Mouse (Mus musculus) kidney, embryonic 16.5 days (tissue): Measurements from ENCODE around the gene Bst2. TPM values are rescaled to one million over a fixed set of nuclear protein-coding genes. Genes with fewer than 3 reads are reported as not detected.

Source experiments
- ATAC-seq: fragments of 200-750 bp; cut with Nextera tagmentation; 2 replicates; pipeline ENCODE4 v1.8.0; 2017; ENCODE audit warnings: moderate TSS enrichment; ENCODE audit not compliant: low FRiP score, low TSS enrichment
- H3K27ac ChIP-seq: fragments of 300-500 bp; sonication (generic); 2 replicates; pipeline ENCODE4 v1.5.1; 2014; ENCODE audit warnings: low read length
- H3K27me3 ChIP-seq: fragments of 300-500 bp; sonication (generic); 2 replicates; pipeline ENCODE4 v1.6.1; 2014; ENCODE audit warnings: low read length, control low read depth, mixed read lengths; ENCODE audit not compliant: insufficient read depth
- H3K36me3 ChIP-seq: fragments of 300-500 bp; sonication (generic); 2 replicates; pipeline ENCODE4 v1.6.1; 2014; ENCODE audit warnings: low read length, control low read depth, mixed read lengths; ENCODE audit not compliant: insufficient read depth
- H3K4me1 ChIP-seq: fragments of 300-500 bp; sonication (generic); 2 replicates; pipeline ENCODE4 v1.6.1; 2014; ENCODE audit warnings: low read length, control low read depth, mixed read lengths; ENCODE audit not compliant: insufficient read depth
- H3K4me2 ChIP-seq: fragments of 300-500 bp; sonication (generic); replicated peaks from 2 replicates; pipeline ENCODE4 v1.6.1; 2014; ENCODE audit warnings: low read depth, low read length
- H3K4me3 ChIP-seq: fragments of 300-500 bp; sonication (generic); 2 replicates; pipeline ENCODE4 v1.5.1; 2014; ENCODE audit warnings: mild to moderate bottlenecking, low read length
- H3K9ac ChIP-seq: fragments of 300-500 bp; sonication (generic); replicated peaks from 2 replicates; pipeline ENCODE4 v1.6.1; 2014; ENCODE audit warnings: low read length
- H3K9me3 ChIP-seq: fragments of 300-500 bp; sonication (generic); 2 replicates; pipeline ENCODE4 v1.6.1; 2016; ENCODE audit warnings: low read length, control low read depth
- WGBS: fragments of 180-500 bp; shearing (Covaris S2); extraction: QIAGEN DNeasy Blood & Tissue Kit; methylation state at CpG from one replicate; pipeline ENCODE4 v1.1.7; 2014; 5-methylcytosine and 5-hydroxymethylcytosine counted together
- polyA plus RNA-seq: library from polyadenylated mRNA; unstranded; fragments of >200 nt; fragmentation: Nextera tagmentation; extraction: Ambion mirVana; gene quantifications from 2 replicates; pipeline ENCODE4 v1.2.1, GENCODE M21; 2015

The Bst2 gene
- polyA plus RNA-seq, 1 experiment from 2014 or later: 55.6 TPM

DNA sequence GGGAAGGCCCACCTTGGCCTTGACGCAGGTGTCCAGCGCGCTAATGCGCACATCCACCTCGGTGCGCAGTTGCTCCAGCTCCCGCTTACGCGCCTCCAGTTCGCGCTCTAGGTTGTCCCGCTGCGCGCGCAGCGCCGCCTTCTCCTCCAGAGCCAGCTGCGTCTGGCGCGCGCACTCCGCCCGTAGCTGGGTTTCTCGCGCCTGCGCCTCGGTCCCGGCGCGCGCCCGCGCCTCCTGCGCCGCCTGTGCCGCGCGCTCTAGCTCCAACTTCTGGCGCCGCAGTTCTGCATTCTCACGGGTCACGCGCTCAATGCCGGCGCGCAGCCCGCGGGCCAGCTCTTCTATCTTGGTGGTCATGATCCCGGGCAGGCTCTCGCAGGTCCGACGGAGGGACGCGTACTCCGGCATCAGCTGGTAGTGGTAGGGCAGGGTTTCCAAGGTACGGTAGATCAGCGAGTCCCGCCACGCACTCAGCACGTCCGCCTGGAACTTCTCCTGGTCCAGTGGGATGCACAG lies 29.6 kb downstream of the Bst2 start:
- Histone ChIP-seq H3K4me1 (peaks cover 6% of the 10 kb centered on the region), H3K27me3 (peaks cover 41% of the 10 kb centered on the region), H3K9ac (peak overlapping the region; percentile 67), H3K9me3 (no peaks in the 10 kb centered on the region), H3K27ac (no peak overlapping the region), H3K4me3 (peak overlapping the region; percentile 56), H3K36me3 (no peaks in the 10 kb centered on the region), H3K4me2 (peak overlapping the region; percentile 89)
- under 1% methylated on average over 61 of the region's 61 CpGs for WGBS
- ATAC-seq: peak; percentile 72; the same call in 1 of the 2 replicates

DNA sequence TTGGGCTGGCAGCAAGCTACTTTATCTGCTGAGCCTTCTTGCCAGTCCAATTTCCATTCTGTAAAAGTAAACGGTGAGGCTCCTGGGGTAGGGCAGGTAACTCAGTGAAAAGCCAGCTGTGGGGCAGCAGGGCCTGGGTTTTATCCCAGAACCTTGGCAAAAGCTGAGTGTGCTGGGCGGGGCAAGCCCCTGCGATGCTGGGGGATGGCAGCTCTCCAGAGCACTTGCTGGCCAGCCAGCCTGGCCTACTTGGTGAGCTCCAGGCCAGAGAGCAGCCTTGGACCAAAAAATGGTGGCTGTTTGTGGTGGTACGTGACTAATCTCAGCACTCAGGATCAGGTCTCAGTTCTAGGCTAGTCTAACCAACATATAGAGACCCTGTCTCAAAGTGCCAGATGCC lies 31.3 kb downstream of the Bst2 start:
- Histone ChIP-seq H3K4me1 (peaks cover 6% of the 10 kb centered on the region), H3K27me3 (peaks cover 41% of the 10 kb centered on the region), H3K36me3 (no peaks in the 10 kb centered on the region), H3K27ac (no peak overlapping the region), H3K4me3 (no peak overlapping the region), H3K9ac (no peak overlapping the region), H3K9me3 (no peaks in the 10 kb centered on the region), H3K4me2 (no peak overlapping the region)
- ATAC-seq: no peak
- 77% methylated on average over 4 of the region's 4 CpGs for WGBS

DNA sequence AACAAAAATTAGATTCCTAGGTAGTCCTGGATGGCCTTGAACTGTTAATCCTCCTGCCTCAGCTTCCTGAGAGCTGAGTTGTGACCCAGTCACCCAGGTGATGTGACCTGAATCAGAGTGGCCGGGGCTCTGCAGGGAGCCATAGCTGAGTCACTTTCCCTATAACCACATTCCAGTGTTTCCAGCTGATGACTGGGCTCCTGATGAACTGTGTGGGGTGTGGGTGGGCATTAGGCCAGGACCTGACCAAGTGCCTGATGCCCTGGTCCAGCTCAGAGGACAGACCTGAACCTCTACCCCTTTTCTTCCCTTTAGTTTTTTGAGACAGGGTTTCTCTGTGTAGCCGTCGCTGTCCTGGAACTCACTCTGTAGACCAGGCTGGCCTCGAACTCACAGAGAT lies 31.9 kb downstream of the Bst2 start:
- peaks cover 6% of the 10 kb centered on the region for H3K4me1 ChIP-seq
- no peak overlapping the region for H3K4me3 ChIP-seq
- H3K9me3 ChIP-seq: no peaks in the 10 kb centered on the region
- no peak overlapping the region for H3K4me2 ChIP-seq
- H3K36me3 ChIP-seq: no peaks in the 10 kb centered on the region
- H3K27ac ChIP-seq: no peak overlapping the region
- WGBS: 94% methylated on average over 4 of the region's 4 CpGs
- no peak overlapping the region for H3K9ac ChIP-seq
- ATAC-seq: no peak
- peaks cover 41% of the 10 kb centered on the region for H3K27me3 ChIP-seq

DNA sequence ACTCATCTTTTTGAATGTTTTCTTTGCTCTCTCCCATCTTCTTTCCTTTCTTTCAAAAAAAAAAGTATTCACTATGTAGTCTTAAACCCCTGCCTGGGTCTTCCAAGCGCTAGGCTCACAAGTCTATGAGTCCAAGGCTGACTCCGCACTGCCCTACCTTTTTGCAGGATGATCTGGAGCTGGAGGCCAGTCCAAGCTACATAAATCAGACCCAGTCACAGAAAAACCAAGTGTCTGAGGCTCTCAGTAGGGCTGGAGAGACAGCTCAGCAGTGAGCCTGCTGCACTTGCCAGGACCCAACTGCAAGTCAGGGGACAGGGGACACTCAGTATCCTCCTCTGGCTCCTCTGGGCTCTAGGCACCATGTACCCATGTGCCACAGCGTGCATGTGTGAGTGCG lies 32.9 kb downstream of the Bst2 start:
- Histone ChIP-seq H3K4me3 (no peak overlapping the region), H3K27me3 (peaks cover 35% of the 10 kb centered on the region), H3K27ac (no peak overlapping the region), H3K4me1 (peaks cover 12% of the 10 kb centered on the region), H3K4me2 (no peak overlapping the region), H3K36me3 (no peaks in the 10 kb centered on the region), H3K9me3 (no peaks in the 10 kb centered on the region), H3K9ac (no peak overlapping the region)
- ATAC-seq: no peak
- WGBS: 82% methylated on average over 4 of the region's 4 CpGs

DNA sequence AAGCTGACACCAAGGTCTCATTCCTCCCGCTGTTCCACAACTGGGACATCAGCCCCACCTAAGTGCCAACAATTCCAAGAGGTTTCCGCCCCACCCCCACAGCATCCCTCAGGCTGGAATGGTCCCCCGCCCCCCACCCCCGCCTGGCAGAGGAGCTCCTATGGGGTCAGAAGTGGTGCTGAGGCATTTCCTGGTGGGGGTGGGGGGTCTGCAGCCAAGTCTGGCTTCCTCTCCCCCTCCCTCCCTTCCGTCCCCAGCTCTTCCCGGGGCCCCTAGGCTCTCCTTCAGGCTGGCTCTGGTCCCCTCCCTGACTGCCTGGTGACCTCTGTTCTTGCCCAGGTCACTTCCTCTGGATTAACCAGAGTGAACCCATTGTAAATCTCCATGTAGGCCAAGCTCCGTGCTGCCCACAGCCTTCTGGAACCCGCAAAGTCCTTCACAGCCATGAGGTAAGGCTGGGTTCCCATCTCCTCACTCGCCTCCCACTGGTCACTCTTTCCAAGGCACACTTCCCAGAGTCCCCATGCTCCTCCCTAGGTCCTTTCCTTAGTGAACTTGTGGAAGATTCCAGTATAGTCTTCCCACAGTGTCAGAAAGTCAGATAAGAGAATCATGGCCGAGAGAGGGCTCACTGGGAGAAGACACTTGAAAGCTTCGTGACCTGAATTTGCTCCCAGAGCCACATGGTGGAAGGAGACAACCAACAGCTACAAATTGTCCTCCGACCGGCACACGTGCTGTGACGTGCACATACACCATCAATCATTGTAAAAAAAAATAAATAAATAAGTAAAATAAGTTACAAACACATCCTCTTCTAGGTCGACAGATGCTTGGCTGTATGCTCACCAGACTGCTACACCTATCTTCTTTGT lies 38.2 kb downstream of the Bst2 start:
- 16% methylated on average over 16 of the region's 16 CpGs for WGBS
- no peaks in the 10 kb centered on the region for H3K27me3 ChIP-seq
- no peak overlapping the region for H3K4me3 ChIP-seq
- no peaks in the 10 kb centered on the region for H3K9me3 ChIP-seq
- H3K27ac ChIP-seq: peak overlapping the region; percentile 91
- peaks cover 2% of the 10 kb centered on the region; the same call in 1 of the 2 replicates for H3K36me3 ChIP-seq
- peak overlapping the region; percentile 17; the same call in 1 of the 2 replicates for H3K4me2 ChIP-seq
- peak; percentile 43 for ATAC-seq
- H3K4me1 ChIP-seq: peaks cover 50% of the 10 kb centered on the region
- peak overlapping the region; percentile 42 for H3K9ac ChIP-seq

DNA sequence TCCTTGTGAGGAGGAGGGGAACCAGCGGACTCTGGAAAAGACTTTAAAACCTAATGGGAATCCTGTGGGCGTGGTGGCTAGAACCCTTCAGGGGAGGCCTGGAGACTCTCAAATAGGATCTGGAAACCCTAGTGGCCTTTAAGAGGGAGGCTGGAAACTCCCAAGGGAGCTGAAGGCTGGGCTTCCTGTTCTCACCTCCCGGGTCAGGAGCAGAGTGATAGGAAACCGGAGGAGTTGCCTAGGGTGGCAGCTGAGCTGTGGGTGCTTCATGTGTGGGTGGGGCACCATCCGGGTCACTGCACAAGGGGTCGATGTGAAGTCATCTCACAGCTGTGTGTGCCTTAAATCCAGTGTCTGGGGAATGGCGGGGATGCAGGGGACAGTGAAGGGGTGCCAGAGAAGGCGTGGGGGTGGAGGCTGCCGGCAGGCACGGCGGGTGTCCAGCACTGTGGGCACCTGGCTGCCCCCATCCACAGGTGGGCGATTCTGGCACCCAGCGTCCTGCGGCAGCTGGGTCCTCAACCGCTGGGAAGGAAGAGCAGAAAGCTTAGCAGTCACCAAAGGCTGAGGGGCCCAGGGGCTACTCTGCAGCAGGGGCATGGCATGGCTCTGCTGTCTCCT lies 39.3 kb downstream of the Bst2 start:
- peak; percentile 39; the same call in 1 of the 2 replicates for ATAC-seq
- H3K4me2 ChIP-seq: peak overlapping the region; percentile 17
- WGBS: 9% methylated on average over 15 of the region's 15 CpGs

DNA sequence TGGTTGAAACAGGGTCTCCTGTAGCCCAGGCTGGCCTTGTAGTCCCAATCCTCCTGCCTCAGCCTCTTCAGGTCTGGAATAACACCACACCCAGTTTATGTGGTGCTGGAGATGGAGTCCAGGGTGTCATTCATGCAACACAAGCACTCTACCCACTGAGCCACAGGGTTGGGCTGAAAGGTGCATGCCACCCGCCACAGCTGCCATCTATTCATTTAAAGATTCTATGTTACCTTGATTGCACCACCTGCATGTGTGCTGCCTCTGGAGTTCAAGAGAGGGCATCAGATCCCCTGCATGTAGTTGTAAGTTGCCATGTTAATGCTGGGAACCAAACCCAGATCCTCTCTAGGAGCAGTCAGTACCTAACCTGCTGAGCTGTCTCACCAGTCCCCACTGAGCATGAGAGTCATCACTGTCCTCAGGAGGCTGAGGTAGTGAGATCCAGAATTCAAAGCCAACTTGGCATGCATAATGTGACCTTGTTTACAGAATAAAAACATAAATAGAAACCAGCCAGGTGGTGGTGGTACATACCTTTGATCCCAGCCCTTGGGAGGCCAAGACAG lies 40.1 kb downstream of the Bst2 start:
- H3K27me3 ChIP-seq: no peaks in the 10 kb centered on the region
- H3K27ac ChIP-seq: peak overlapping the region; percentile 91
- no peak overlapping the region for H3K4me3 ChIP-seq
- H3K4me2 ChIP-seq: no peak overlapping the region
- H3K36me3 ChIP-seq: peaks cover 17% of the 10 kb centered on the region
- no peak for ATAC-seq
- no peaks in the 10 kb centered on the region for H3K9me3 ChIP-seq
- H3K9ac ChIP-seq: no peak overlapping the region
- 92% methylated on average over 1 of the region's 1 CpGs for WGBS
- H3K4me1 ChIP-seq: peaks cover 50% of the 10 kb centered on the region

More for the DNA sequence above, 39.3 kb downstream of the Bst2 start:
- no peak overlapping the region for H3K4me3 ChIP-seq
- peak overlapping the region; percentile 42 for H3K9ac ChIP-seq
- H3K27ac ChIP-seq: peak overlapping the region; percentile 91
- peaks cover 9% of the 10 kb centered on the region for H3K36me3 ChIP-seq
- peaks cover 50% of the 10 kb centered on the region for H3K4me1 ChIP-seq
- H3K27me3 ChIP-seq: no peaks in the 10 kb centered on the region
- H3K9me3 ChIP-seq: no peaks in the 10 kb centered on the region

DNA sequence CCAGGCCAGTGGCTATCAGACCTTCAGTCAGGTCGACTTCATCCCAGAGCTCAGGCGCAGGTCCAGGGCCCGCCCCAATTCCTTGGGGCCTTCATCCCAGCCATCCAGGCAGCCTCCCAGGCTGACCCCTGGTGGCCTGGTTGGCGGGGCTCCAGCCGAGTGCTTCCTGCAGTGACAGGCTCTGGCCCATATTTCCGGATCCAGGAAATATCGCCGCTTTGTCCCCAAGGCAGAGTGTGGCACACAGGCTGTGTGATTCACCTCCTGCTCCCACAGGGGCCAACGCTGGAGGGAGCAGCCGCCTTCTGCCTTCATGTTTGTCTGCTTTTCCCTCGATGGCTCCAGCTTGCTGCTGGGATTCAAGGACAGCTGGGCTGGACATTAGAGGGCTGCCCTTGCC lies 40.8 kb downstream of the Bst2 start:
- Histone ChIP-seq H3K4me3 (no peak overlapping the region), H3K27me3 (no peaks in the 10 kb centered on the region), H3K36me3 (peaks cover 22% of the 10 kb centered on the region), H3K27ac (peak overlapping the region; percentile 91), H3K9me3 (no peaks in the 10 kb centered on the region), H3K4me1 (peaks cover 50% of the 10 kb centered on the region), H3K4me2 (no peak overlapping the region), H3K9ac (no peak overlapping the region)
- ATAC-seq: peak; percentile 46
- 15% methylated on average over 11 of the region's 11 CpGs for WGBS

DNA sequence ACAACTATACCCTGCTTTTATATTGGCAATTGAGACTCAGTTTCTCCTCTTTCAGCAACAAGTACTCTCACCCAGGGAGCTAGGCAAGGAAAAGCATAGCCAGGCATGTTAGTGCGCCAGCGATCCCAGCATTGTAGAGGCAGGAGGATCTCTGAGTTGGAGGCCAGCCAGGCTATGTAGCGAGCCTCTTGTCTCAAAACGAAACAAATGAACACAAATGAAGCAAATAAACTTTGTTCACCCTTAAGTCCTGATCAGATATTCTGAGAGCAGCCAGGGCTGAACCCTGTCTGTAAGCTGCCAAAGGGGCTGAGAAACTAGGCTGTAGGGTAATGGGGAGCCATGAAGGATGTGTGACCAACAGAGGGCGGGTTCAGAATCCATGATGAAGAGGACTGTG lies 41.4 kb downstream of the Bst2 start:
- Histone ChIP-seq H3K27ac (peak overlapping the region; percentile 91), H3K36me3 (peaks cover 28% of the 10 kb centered on the region), H3K4me3 (no peak overlapping the region), H3K4me1 (peaks cover 50% of the 10 kb centered on the region), H3K9me3 (no peaks in the 10 kb centered on the region), H3K4me2 (no peak overlapping the region), H3K27me3 (no peaks in the 10 kb centered on the region), H3K9ac (peak overlapping the region; percentile 31; the same call in 1 of the 2 replicates)
- WGBS: 76% methylated on average over 5 of the region's 5 CpGs
- ATAC-seq: no peak
